Mouse (Mus musculus): ENCODE measurements around the gene H2-Eb2. TPM values are rescaled to one million over a fixed set of nuclear protein-coding genes. Genes with fewer than 3 reads are reported as not detected.
"Not testable (repeated sequence)": the region's sequence is repeated elsewhere in the genome, so short reads cannot be mapped to it uniquely, and the experiment has no call there.

Gene H2-Eb2
- polyA plus RNA-seq, 2 experiments = not detected

GRCm38 (mm10) chr17:34306407-34306806, 19.1 kb upstream of the H2-Eb2 start:
- no peaks in the 10 kb centered on the region for H3K4me1 ChIP-seq (ENCODE audit: control insufficient read depth, insufficient read depth, low read length)
- ATAC-seq (ENCODE audit: low FRiP score, low read depth) (no peak), DNase-seq (ENCODE audit: low spot score) (no peak)
- TF ChIP-seq POLR2A (IDR thresholded peaks at IDR 0.05; ENCODE audit: borderline replicate concordance, extremely low read depth, insufficient read depth, insufficient read length) = no peak
- no peak overlapping the region for H3K4me2 ChIP-seq (replicated peaks; ENCODE audit: low read depth, low read length, severe bottlenecking)
- H3K36me3 ChIP-seq (ENCODE audit: control insufficient read depth, insufficient read depth, low read length) = no peaks in the 10 kb centered on the region
- 87% methylated on average over 2 of the region's 2 CpGs for WGBS
- H3K27me3 ChIP-seq (ENCODE audit: control insufficient read depth, insufficient read depth, low read length) = no peaks in the 10 kb centered on the region
- no peak overlapping the region for H3K4me3 ChIP-seq (replicated peaks; ENCODE audit: low read length)
- H3K27ac ChIP-seq (replicated peaks; ENCODE audit: low read depth, low read length) = no peak overlapping the region
- H3K9me3 ChIP-seq (ENCODE audit: control insufficient read depth, low read length) = no peaks in the 10 kb centered on the region
- no peak overlapping the region for H3K9ac ChIP-seq (ENCODE audit: low read depth, low read length, severe bottlenecking)

- no peak overlapping the region for H3K9ac ChIP-seq (ENCODE audit: low read depth, low read length, severe bottlenecking)
- no peak overlapping the region for H3K4me3 ChIP-seq (replicated peaks; ENCODE audit: low read length)
- H3K36me3 ChIP-seq (ENCODE audit: control insufficient read depth, insufficient read depth, low read length) = no peaks in the 10 kb centered on the region
- DNase-seq (ENCODE audit: low spot score) (no peak), ATAC-seq (ENCODE audit: low FRiP score, low read depth) (no peak)
- no peak overlapping the region for H3K4me2 ChIP-seq (replicated peaks; ENCODE audit: low read depth, low read length, severe bottlenecking)
- H3K9me3 ChIP-seq (ENCODE audit: control insufficient read depth, low read length) = no peaks in the 10 kb centered on the region
- no peak for TF ChIP-seq POLR2A (IDR thresholded peaks at IDR 0.05; ENCODE audit: borderline replicate concordance, extremely low read depth, insufficient read depth, insufficient read length)
- no peaks in the 10 kb centered on the region for H3K27me3 ChIP-seq (ENCODE audit: control insufficient read depth, insufficient read depth, low read length)
- H3K4me1 ChIP-seq (ENCODE audit: control insufficient read depth, insufficient read depth, low read length) = no peaks in the 10 kb centered on the region
- H3K27ac ChIP-seq (replicated peaks; ENCODE audit: low read depth, low read length) = no peak overlapping the region
Observed at GRCm38 (mm10) chr17:34307216-34307615, 18.2 kb upstream of the H2-Eb2 start.

- no peak overlapping the region for H3K9ac ChIP-seq (ENCODE audit: low read depth, low read length, severe bottlenecking)
- no peak for TF ChIP-seq POLR2A (IDR thresholded peaks at IDR 0.05; ENCODE audit: borderline replicate concordance, extremely low read depth, insufficient read depth, insufficient read length)
- no peak overlapping the region for H3K4me3 ChIP-seq (replicated peaks; ENCODE audit: low read length)
- WGBS = 71% methylated on average over 4 of the region's 4 CpGs
- no peaks in the 10 kb centered on the region for H3K27me3 ChIP-seq (ENCODE audit: control insufficient read depth, insufficient read depth, low read length)
- H3K9me3 ChIP-seq (ENCODE audit: control insufficient read depth, low read length) = no peaks in the 10 kb centered on the region
- no peak overlapping the region for H3K4me2 ChIP-seq (replicated peaks; ENCODE audit: low read depth, low read length, severe bottlenecking)
- no peaks in the 10 kb centered on the region for H3K36me3 ChIP-seq (ENCODE audit: control insufficient read depth, insufficient read depth, low read length)
- DNase-seq (ENCODE audit: low spot score) = no peak
- no peak for ATAC-seq (ENCODE audit: low FRiP score, low read depth)
- no peaks in the 10 kb centered on the region for H3K4me1 ChIP-seq (ENCODE audit: control insufficient read depth, insufficient read depth, low read length)
- H3K27ac ChIP-seq (replicated peaks; ENCODE audit: low read depth, low read length) = no peak overlapping the region
Observed at GRCm38 (mm10) chr17:34308161-34308560, 17.3 kb upstream of the H2-Eb2 start.

GRCm38 (mm10) chr17:34309225-34309624, 16.2 kb upstream of the H2-Eb2 start:
- ATAC-seq (ENCODE audit: low FRiP score, low read depth) (no peak), DNase-seq (ENCODE audit: low spot score) (no peak)
- Histone ChIP-seq H3K9ac (ENCODE audit: low read depth, low read length, severe bottlenecking) (peak overlapping the region; percentile 69), H3K36me3 (ENCODE audit: control insufficient read depth, insufficient read depth, low read length) (no peaks in the 10 kb centered on the region), H3K27me3 (ENCODE audit: control insufficient read depth, insufficient read depth, low read length) (no peaks in the 10 kb centered on the region), H3K4me3 (replicated peaks; ENCODE audit: low read length) (peak overlapping the region; percentile 61), H3K4me1 (ENCODE audit: control insufficient read depth, insufficient read depth, low read length) (no peaks in the 10 kb centered on the region), H3K4me2 (replicated peaks; ENCODE audit: low read depth, low read length, severe bottlenecking) (peak overlapping the region; percentile 66), H3K27ac (replicated peaks; ENCODE audit: low read depth, low read length) (no peak overlapping the region), H3K9me3 (ENCODE audit: control insufficient read depth, low read length) (no peaks in the 10 kb centered on the region)
- 35% methylated on average over 10 of the region's 10 CpGs for WGBS
- no peak for TF ChIP-seq POLR2A (IDR thresholded peaks at IDR 0.05; ENCODE audit: borderline replicate concordance, extremely low read depth, insufficient read depth, insufficient read length)

- ATAC-seq (ENCODE audit: low FRiP score, low read depth) (peak; percentile 84), DNase-seq (ENCODE audit: low spot score) (peak; percentile 76)
- H3K27me3 ChIP-seq (ENCODE audit: control insufficient read depth, insufficient read depth, low read length) = no peaks in the 10 kb centered on the region
- H3K9ac ChIP-seq (ENCODE audit: low read depth, low read length, severe bottlenecking) = peak overlapping the region; percentile 69
- 0 out of 2 replicates have a peak overlapping the region, but pooled peaks have one; percentile 43 for H3K27ac ChIP-seq (replicated peaks; ENCODE audit: low read depth, low read length)
- H3K4me1 ChIP-seq (ENCODE audit: control insufficient read depth, insufficient read depth, low read length) = no peaks in the 10 kb centered on the region
- H3K36me3 ChIP-seq (ENCODE audit: control insufficient read depth, insufficient read depth, low read length) = no peaks in the 10 kb centered on the region
- no peaks in the 10 kb centered on the region for H3K9me3 ChIP-seq (ENCODE audit: control insufficient read depth, low read length)
- peak overlapping the region; percentile 66 for H3K4me2 ChIP-seq (replicated peaks; ENCODE audit: low read depth, low read length, severe bottlenecking)
- peak; percentile 45; the same call in 1 of the 2 replicates for TF ChIP-seq POLR2A (IDR thresholded peaks at IDR 0.05; ENCODE audit: borderline replicate concordance, extremely low read depth, insufficient read depth, insufficient read length)
- 22% methylated on average over 38 of the region's 38 CpGs for WGBS
- peak overlapping the region; percentile 61 for H3K4me3 ChIP-seq (replicated peaks; ENCODE audit: low read length)
Observed at GRCm38 (mm10) chr17:34309683-34310385, 15.6 kb upstream of the H2-Eb2 start.

- H3K9me3 ChIP-seq (ENCODE audit: control insufficient read depth, low read length); H3K4me3 ChIP-seq (replicated peaks; ENCODE audit: low read length); H3K9ac ChIP-seq (ENCODE audit: low read depth, low read length, severe bottlenecking); H3K4me2 ChIP-seq (replicated peaks; ENCODE audit: low read depth, low read length, severe bottlenecking); H3K27ac ChIP-seq (replicated peaks; ENCODE audit: low read depth, low read length); ATAC-seq (ENCODE audit: low FRiP score, low read depth); DNase-seq (ENCODE audit: low spot score); H3K36me3 ChIP-seq (ENCODE audit: control insufficient read depth, insufficient read depth, low read length); H3K27me3 ChIP-seq (ENCODE audit: control insufficient read depth, insufficient read depth, low read length); H3K4me1 ChIP-seq (ENCODE audit: control insufficient read depth, insufficient read depth, low read length): not testable (repeated sequence)
- 78% methylated on average over 3 of the region's 3 CpGs for WGBS
Observed at GRCm38 (mm10) chr17:34310526-34310925, 14.9 kb upstream of the H2-Eb2 start.

Measured in limb, embryonic 14.5 days (tissue).